Mouse (Mus musculus) layer of hippocampus, adult 18-20 months (tissue): ENCODE measurements around the gene Arl6ip1. TPM values are rescaled to one million over a fixed set of nuclear protein-coding genes. Genes with fewer than 3 reads are reported as not detected.
A peak's percentile ranks its signal among the peaks of the same experiment; 100 is the strongest.

Source experiments
- DNase-seq, 2 experiments: peaks; one replicate each; pipeline ENCODE4 v3.0.0; 2022; ENCODE audit warnings: low spot score in 2 of 2
- total RNA-seq, 2 experiments: library from RNA; stranded (reverse); gene quantifications; 2 replicates each; pipeline ENCODE4 v1.2.3; 2021

Gene Arl6ip1
- total RNA-seq, 2 experiments from 2014 or later, result 277 to 287 TPM

DNA sequence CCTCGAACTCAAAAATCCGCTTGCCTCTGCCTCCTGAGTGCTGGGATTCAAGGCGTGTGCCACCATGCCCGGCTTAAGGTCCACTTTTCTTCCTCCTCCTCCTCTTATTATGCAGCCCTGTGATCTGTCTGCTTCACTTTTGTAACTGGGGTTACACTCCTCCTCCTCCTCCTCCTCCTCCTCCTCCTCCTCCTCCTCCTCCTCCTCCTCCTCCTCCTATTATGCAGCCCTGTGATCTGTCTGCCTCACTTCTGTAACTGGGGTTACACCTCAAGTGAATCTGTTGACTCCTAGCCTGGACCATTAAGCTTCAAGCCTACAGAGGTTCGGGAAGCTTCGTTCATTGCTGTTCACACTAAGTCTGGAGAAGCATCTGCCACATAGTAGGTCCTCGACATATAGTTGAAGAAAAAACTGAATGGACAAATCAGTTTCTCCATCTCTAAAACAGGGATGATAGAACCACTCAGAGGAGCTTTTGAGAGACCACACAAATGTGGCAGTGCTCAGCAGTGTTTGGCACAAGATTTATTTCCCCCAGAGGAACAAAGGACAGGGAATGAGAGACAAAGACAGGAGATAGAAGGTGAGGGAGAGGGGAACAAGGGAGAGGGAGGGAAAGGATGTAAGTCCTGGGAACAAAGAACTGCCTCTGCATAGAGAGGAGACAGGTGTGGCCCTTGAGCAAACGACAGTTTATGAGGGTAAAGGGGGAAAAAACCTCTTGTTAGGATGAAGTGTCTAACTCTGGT lies 12.5 kb downstream of the Arl6ip1 start:
- DNase-seq, result no peak

GRCm38 (mm10) chr7:118115877-118116568 lies 13.4 kb downstream of the Arl6ip1 start, which contains the start of gene Rps15a:
Gene Rps15a (minus strand): TSS chr7:118116188.
- peak; percentile 90 to 96 for DNase-seq

GRCm38 (mm10) chr7:118115533-118115876 lies 14.0 kb downstream of the Arl6ip1 start:
- DNase-seq, result no peak

DNA sequence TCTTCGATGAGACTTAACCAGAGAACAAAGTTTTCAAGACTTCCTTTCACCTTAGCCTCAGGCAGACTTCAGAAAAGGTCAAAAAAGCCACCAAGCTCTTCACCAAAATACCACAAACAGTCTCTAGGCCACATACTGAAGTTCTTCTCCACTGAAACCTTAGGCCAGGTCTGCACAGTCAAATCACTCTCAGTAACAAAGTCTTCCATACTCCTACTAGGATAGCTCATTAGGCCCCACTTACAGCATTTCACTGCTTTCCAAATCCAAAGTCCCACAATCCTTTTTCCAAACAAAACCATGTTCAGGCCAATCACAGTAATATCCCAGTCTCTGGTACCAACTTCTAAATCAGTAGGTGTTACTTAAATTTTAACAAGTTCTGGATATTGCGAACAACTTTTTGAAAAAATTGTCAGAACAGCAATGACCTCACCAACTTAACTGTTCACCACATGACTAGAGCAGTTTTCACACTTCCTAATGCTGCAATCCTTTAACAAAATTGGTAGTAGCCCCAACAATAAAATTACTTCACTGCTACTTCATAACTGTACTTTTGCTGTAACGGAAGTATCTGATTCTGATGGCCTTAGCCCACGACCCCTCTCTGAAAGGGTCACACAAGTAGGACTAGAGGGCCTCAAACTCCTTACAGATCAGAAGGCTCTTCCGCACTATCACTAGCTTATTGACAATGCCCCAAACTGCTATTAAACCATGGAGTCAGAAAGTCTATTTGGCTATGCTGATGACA lies 15.7 kb downstream of the Arl6ip1 start:
- DNase-seq, result no peak

DNA sequence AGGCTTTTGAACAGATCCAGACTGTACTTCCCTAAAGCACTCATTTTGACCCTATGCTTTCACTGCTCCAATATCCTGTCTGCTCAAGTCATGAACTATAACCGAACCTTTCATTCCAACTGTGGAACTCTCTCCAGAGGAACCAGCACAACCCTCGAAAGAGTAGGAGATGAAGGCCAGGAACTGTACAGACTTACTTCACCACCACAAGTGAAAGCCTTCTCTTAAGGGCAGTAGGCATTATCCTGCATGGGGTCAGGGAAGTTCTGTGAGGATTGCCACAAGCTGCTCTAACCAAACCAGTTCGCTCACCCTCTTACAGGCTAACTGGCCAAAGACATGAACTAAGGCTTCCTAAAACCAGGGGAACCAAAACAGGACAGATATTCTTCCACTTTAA lies 18.3 kb downstream of the Arl6ip1 start:
- DNase-seq, result no peak

- no peak for DNase-seq
These were observed 21.8 kb downstream of the Arl6ip1 start for GRCm38 (mm10) chr7:118107671-118108070.

DNA sequence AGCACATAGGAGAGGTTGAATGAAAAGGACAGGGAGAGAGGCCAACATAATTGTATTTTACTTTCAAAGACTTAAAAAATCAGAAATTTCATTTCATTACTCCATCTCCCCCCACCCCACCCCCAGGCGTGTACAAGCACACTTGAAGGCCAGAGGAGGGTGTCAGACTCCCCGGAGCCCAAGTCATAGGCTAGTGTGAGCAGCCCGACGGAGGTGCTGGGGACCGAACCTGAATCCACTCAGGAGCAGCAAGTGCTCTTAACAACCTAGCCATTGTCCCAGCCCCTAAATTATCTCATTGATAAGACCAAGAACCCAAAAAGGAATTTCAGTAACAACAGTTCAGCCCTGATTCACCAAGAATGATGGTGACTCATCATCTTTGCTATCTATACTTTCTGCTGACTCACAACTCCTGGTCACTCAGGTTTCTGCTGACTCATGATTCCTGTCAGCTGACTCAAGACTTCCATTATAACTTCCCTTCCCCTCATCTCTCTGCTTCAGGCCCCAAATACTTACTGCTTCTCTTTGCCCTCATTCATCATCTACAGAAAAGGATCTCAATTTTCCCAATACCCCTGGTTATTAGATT lies 24.9 kb downstream of the Arl6ip1 start:
- no peak for DNase-seq

DNA sequence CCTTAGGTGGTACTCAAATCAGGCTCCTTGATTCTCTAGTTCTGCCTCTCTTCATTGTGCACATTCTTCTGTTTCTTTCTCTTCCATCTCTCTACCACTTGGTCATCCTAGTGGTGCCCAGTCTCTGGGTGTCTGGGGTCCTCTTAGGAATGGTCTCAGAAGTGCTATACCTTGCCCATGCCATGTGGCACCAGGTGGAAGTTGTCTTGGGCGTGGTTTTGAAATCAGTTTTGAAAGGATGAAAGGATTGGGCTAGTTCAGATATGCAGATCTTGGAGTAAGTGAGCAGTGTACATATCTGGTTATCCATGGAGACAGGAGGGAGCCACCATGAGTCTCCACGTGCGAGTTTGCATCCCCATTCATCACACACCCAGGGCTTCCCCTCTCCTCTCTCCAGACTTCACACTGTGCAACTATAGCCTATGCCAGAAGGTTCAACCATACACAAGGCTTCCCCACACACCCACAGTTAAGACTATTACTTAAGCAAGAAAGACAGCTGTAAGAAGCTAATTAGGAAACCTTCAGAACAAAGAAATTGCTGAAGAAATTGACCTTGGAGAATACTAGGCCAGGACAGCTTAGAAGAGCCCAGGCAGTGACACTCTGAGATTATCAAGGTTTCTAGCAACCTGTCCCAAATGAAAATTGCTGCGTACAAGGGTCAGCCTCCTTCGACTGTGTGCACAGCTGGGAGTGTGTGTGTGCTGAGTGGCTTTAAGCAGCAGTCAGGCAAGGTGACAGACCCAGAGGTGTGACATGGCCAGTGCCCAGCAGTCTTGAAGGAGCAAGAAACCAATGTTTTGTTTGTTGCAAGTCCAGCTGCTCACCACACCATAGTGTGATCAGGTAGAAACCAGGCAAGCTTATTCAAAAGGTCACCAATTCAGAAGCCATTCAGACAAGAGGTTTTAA lies 25.7 kb downstream of the Arl6ip1 start:
- DNase-seq, result no peak

DNA sequence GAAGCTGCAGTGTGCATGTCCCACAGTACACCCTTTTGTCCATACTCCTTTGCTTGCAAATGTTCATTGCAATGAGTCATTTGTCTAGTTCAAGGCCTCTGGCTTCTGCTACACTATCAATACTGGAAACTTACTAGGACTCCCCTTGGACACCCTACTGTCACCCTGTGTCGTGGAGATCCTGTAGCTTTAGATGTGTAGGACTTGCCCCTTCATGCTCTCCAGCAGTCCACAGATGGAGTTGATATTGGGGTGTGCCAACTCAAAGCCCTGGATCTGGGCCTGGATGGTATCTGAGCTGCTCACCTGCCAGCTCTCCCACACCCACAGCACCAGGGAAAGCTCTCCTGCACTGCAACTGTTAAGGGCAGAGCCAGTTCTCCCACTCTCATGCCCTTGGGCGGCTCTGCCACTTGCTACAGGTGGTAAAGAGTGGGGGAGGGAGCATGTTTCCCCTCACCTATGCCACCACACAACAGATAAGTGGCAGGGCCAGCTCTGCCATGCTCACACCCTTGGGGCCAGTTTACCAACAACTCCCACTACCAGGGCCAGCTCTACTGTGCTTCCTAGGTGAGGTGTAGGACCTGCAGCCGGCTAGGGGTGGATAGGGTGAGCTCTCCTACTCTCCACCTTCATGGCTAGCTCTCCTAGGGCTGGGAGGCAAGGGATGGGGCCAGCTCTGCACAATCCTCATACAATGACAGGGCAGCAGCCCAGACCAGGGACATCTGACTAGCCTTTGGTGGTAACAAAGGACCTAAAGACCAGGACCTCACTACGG lies 26.6 kb downstream of the Arl6ip1 start:
- DNase-seq, result no peak

DNA sequence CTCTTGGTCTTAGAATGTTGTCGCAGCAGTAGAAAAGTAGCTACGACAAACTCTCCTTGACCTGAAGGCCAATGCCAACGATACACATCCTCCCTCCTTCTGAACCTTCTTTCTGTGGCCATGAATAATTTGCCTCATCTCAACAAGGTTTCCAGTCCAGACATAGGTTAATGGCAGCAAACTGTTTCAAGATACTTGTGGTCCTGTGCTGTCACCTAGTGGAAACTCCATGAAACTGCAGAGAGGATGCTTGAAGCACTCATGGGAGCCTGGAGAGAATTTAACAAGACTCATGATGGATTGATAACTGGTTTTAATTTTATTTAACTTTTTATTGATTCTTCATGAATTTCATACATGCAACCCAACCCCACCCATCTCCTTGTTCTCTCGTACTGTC lies 27.2 kb downstream of the Arl6ip1 start:
- peak in 1 of 2 experiments; percentile 66 for DNase-seq

DNA sequence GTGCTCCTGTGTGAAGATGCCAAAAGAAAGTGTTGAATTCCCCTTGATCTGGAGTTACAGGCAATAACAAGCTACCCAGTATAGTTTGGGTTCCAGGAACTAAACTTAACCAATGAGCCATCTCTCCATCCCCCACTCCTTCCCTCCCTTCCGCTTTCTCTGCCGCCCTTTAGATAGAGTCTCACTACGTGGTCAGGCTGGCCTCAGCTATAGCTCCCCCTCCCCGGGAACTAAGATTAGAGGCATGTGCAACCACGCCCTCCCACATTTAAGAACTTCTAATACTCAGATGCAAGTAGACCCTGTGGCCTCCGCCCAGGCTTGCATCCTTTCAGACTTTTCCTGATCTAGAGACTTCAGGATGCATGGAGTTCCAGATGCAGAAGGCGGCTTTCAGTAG lies 31.8 kb downstream of the Arl6ip1 start:
- no peak for DNase-seq

- DNase-seq, result no peak
These were observed 49.5 kb downstream of the Arl6ip1 start for GRCm38 (mm10) chr7:118079987-118080386.

- DNase-seq, result no peak
These were observed 50.4 kb downstream of the Arl6ip1 start for GRCm38 (mm10) chr7:118079097-118079496.

Other genes with a start within 250 kb of the Arl6ip1 start
- gene Rps15a, start 13.5 kb downstream of the Arl6ip1 start, total RNA-seq, result 100 to 1,000 TPM; 397 to 411 TPM
- gene Smg1, start 114.0 kb upstream of the Arl6ip1 start, total RNA-seq, result 10 to 100 TPM; 76.7 to 78.0 TPM